Mouse (Mus musculus) heart, postnatal 25 days (tissue): ENCODE results near the gene Fgf15. TPM values are rescaled to one million over a fixed set of nuclear protein-coding genes. Genes with fewer than 3 reads are reported as not detected.
"Not testable (repeated sequence)": the region's sequence is repeated elsewhere in the genome, so short reads cannot be mapped to it uniquely, and the experiment has no call there.

Source experiments
- DNase-seq: peaks from one replicate; pipeline ENCODE4 v3.0.0; 2022; ENCODE audit warnings: low spot score
- intact Hi-C: fragments of 180-260 bp; cut with DNase I; formaldehyde crosslinking; loops from one replicate; pipeline ENCODE4 v1.15.1; 2025
- total RNA-seq, 2 experiments: library from RNA; stranded (reverse); gene quantifications; 2 replicates each; pipeline ENCODE4 v1.2.3; 2021

Gene Fgf15
- total RNA-seq, 2 experiments from 2014 or later = not detected

DNA sequence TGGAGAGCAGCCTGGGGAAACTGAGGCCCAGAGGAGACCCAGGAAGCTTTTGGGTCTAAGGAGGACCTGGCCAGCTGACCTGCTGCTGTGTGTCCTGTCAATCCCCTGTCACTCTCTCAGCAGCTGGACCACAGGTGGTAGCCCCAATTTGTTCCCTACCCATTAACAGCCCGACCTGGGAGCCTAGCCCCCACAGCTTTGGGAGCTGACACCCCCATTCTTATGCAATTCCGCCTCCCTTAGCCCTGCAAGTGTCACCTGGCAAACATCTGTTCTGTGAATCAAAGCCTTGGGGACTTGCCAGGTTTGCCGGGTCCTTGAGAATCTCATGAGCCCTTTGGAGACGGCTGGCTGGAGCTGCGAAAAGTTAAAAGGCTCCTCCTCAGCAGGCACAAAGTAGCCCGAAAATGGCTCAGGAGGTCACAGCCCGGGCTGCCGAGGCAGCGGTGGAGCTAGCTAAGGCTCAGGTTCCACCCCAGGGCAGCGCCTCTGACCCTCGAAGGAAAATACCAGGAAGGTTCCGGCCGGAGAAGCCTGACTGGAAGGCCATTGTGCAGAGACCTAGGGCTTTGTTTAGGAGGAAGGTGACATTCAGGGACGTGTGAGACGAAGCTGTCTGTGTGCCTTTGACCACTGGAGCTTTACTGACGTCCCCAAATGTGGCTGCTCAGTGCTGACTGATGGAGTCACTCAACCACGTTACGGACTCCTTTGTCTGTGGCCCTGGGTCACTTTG, 7.6 kb upstream of the Fgf15 start:
- intact Hi-C loops = no loop called here

DNA sequence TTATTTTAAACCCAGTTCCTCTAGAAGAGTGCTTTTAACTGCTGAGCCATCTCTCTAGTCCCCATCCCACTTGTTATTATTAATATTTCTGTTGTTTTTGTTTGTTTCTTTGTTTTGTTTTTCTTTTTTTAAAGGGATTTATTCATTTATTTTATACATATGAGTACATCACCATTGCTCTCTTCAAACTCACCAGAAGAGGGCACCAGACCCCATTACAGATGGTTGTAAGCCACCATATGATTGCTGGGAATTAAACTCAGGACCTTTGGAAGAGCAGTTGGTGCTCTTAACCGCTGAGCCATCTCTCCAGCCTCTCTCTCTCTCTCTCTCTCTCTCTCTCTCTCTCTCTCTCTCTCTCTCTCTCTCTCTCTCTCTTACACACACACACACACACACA, 5.7 kb upstream of the Fgf15 start:
- DNase-seq, intact Hi-C loops: not testable (repeated sequence)

More for the DNA sequence above, 7.6 kb upstream of the Fgf15 start:
- no peak for DNase-seq

DNA sequence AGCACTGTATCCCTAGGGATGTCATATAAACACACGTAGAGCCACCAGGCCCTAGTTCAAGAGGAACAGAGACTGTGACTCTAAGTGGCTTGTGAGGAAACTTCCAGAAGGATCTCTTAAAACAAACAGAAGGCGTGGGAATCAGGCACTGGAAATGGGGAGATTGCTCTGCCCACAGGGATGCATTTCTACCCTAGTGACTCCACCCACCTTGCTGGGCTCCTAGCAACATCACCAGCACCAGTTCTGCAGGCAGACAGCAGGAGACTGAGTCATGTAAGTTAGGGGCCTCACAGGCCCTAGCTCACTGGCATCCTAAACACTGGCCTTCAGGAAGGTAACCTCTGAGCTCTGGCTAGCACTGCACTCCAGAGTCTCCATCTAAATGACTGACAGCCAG, 4.5 kb upstream of the Fgf15 start:
- DNase-seq = no peak
- intact Hi-C loops = no loop called here

DNA sequence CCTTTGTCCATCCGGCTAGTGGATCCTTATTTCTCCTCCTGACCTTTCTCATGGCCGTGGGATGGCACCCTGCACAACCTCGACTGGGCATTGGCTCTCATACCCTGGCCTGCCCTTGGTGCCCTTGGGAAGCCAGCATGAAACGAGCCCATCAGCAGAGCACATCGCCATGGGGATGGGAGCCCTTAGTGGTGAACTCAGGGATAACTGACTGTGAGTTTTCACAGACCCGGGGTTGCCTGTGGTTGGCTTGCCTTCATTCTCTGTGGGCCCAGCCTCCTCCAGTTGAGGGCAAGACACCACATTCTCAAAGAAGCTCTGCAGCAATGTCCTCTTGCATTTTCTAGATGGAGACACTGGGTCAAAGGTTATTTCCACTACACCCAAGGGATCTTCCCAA, 4.0 kb upstream of the Fgf15 start:
- intact Hi-C loops = no loop called here
- no peak for DNase-seq

DNA sequence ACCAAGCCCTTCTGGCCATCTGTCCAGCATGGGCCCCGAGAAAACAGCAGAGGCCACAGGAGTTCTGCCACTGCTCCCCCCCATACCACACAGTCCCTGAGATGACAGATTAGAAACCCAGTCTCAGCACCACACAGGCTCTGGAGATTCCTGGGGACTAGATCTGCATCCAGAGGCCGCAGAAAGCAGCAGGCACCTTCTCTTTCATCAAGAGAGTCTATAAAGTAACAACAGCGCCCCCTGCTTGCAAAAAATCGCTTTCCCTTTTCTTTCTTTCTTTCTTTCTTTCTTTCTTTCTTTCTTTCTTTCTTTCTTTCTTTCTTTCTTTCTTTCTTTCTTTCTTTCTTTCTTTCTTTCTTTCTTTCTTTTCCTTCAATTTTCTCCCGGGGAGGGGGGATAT, 2.1 kb upstream of the Fgf15 start:
- intact Hi-C loops = loop anchor here (2.0 kb wide), 2 partner anchors 95 to 309 kb away; no protein-coding TSS in a partner anchor
- no peak for DNase-seq

DNA sequence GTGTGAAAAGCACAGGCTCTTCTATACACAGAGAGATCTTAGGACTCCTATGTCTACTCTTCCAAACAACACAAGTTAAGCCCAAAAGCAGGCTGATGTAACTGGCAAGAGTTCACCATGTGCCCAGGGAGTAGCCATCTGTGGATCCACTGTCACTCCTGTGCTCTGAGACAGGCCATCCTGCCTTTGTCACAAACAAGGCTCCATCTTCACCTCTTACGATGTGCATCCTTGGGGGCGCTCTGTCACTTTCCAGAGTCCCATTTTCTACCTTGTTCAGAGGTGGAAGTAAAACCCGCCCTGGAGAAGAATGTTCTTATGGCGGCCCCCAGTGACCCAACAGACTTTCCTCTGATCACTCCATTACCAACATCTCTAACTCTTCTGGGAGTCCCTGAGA, 1.6 kb upstream of the Fgf15 start:
- intact Hi-C loops = loop anchor here (1.0 to 2.0 kb wide), 3 partner anchors 48 to 310 kb away; no protein-coding TSS in a partner anchor
- DNase-seq = no peak

DNA sequence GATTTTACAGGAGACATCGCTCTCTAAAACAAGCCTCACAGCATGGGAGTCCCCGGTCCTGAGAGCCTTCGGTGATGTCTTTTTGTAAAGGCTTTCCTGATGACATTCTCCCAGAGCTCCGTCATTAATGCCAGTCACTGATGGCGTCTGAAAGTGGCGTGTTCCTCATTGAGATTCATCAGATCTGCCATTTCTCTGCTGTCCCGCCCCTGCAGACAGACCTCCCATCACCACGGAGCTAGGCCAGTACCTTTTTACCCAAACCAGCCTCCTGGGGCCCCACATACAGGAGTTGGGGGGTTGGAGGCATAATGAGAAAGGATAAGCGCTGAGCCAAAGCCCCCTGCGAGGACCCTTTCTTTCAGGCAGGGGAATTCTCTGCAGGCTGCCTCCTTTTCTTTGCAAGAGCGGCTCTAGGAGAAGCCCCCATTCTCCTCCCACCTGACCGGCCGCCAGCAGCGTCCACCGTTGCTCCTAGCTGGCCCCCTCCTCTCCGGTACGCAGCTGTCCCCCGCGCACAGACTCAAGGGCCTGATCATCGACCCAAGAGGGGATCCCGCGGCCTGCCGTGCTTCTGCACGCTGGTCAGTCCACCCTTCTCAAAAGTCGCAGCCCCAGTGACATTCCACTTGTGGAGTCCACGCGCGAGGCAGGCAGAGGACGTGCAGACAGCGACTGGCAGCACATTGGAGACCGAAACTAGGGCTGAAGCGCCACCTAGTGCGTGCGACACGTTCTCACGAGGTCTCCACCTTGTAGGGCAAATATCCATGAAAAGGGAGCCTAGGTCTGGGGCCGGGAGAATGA, 823 bp upstream of the Fgf15 start:
- intact Hi-C loops = loop anchor here (1.0 to 2.0 kb wide), 3 partner anchors 49 to 311 kb away; no protein-coding TSS in a partner anchor
- DNase-seq = no peak

DNA sequence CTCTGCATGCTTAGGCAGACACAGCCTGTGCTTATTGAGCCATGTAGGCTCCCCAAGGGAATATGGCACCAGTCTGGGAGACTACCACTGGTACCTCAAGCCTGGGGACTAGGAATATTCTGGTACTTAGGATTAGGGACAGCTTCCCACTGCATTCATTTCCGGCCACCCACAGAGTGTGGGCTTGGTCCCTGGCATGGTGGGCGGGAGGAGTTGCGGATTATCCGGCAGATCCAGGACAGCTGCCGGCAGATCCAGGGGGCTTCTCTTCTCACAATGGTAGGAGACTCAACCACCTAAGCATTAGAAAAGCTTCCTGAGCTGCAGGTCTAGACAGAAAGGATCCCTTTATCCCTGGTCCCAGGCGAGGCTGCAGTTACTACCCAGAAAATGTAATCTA, 2.2 kb downstream of the Fgf15 start:
- intact Hi-C loops = no loop called here
- no peak for DNase-seq

DNA sequence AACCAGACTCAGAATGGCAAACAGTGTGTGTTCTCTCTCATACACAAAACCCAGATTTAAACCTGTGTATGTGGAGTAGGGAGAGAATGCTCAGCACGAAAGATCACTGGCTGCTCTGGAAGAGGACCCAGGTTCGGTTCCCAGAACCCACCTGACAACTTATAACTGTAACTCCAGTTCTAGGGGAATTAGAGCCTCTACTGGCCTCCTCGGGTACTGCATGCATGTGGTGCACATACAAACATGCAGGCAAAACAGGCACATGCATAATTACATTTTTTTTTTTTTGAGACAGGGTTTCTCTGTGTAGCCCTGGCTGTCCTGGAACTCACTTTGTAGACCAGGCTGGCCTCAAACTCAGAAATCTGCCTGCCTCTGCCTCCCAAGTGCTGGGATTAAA, 9.2 kb downstream of the Fgf15 start:
- DNase-seq = not testable (repeated sequence)
- intact Hi-C loops = loop anchor here (10.0 kb wide), 1 partner anchor 431 kb away; the partner anchor contains the start of gene Cttn

DNA sequence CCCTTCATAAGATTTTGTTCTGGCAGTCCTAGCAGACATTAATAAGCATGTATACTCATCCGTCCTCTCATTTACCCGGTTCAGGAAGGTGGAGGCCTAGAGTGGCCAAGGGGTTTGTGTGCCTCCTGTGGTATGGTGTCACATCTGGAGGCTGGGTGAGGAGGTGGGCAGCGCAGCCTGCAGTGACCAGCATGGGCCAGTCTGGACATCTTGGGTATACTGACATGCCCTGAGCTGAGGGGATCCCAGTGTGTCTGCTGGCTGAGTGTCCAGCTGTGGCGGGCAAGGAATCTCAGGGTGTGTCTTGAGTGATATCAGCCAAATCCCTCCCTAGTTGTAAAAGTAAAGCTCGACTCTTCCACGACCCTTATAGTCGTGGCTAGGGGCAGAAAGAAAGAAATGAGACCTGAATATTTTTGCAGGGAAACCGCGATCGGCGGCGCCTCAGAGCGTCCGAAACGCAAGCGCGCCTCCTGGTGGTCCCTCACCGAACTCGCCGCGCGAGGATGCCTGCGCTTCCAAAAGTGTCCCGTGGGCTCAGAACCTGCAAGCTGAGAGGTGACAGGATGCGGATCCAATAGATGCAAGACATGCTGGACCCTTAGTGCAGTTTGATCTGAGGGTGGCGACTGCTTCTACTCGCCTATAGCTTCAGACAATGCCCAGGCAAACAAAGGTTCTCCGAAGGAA, 10.5 kb downstream of the Fgf15 start:
- intact Hi-C loops = loop anchor here (10.0 kb wide), 1 partner anchor 432 kb away; the partner anchor contains the start of gene Cttn
- no peak for DNase-seq

DNA sequence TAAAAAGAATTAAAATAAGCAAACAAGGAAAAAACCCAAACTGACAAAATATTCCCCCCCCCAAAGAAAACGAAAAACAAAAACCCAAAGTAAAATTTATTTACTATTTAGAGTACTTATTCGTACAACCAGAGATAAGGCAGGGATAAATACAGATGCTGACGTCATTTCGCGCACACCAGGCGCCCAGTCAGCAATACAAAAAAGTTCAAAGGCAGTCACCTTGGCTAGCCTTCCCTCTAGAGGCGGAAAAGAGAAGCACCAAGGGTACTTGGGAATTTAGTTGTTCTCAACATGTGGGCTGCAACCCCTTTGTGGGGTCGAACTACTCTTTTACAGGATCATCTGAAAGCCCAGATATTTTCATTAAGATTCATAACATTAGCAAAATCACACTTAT, 11.5 kb downstream of the Fgf15 start:
- DNase-seq = no peak
- intact Hi-C loops = loop anchor here (10.0 kb wide), 1 partner anchor 433 kb away; the partner anchor contains the start of gene Cttn

DNA sequence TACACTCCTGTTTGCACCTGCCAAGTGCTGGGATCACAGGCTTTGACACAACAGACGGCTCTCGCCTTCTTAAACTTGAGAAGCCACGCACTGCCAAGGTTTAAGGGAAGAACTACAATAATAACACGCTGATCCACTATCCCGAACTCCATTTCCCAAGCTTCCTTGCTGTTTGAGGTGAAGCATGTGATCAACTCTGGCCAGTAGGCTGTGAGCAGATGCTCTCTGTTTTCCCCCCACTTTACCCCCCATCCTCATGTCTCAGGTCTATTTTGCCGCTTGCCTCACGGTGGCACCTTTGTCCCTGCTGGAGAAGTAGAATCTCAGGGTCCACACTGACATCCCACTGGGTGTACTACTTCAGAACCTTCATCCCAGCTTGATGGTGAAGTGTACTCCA, 12.4 kb downstream of the Fgf15 start:
- intact Hi-C loops = loop anchor here (10.0 kb wide), 1 partner anchor 434 kb away; the partner anchor contains the start of gene Cttn
- DNase-seq = no peak

DNA sequence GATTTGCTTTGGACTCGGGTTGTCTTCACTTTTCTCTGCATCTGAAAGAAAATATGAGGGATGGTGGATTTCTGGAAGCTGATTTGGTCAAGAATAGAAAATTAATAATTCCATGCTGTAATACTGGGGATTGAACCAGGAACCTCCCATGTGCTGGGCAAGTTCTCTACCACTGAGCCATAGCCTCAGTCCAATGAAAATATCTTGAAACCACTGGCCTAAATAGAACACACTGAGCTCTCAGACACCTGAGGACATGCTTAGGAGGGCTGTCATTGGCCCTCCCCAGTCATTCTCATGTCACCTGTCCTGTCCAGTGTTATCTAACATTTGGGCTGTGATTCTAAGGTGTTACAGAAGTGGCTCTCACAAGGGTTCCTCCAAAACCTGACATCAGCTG, 14.8 kb downstream of the Fgf15 start:
- no peak for DNase-seq
- intact Hi-C loops = no loop called here

DNA sequence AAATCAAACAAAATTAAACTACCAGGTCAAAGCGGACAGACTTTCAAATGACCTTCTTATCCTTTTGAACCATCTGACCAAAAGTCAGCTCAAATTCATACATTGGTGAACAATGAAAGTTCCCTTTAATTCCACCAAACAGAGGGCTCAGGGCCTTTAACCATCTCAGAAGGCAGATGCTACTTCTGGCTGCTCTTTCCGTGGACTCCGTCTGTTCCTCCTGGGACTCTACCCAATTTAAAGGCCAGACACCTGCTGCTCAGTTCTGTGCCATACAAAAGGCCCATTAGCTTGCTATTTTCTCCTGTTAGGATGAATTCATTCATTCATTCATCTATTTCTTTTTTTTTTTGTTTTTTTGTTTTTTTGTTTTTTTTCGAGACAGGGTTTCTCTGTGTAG, 16.6 kb downstream of the Fgf15 start:
- DNase-seq = no peak
- intact Hi-C loops = no loop called here

DNA sequence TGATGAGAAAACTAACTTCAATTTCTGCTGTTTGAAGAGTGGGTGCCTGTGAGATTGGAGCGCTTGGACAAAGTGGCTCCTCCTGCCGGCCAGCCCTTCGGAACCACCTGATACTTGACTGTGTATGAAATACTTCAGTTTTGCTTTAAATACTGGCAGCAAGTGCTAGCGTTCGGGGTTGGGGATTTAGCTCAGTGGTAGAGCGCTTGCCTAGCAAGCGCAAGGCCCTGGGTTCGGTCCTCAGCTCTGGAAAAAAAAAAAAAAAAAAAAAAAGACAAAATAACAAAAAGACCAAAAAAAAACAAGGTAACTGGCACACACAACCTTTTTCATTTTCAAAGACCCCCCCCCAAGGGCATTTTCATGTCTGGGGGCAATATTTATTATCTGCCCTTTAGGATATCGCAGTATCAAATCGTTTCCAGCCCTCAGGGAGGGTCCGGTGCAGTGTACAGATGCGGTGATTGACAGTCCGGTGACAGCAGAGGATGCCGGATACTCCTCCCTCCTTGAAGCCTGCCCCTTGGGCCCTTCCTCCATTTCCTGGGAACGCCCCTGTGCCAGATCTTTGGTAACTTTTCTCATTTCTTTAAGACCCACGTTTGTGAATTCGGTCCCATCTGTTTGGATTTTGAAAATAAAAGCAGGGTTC, 18.1 kb downstream of the Fgf15 start:
- DNase-seq = no peak

DNA sequence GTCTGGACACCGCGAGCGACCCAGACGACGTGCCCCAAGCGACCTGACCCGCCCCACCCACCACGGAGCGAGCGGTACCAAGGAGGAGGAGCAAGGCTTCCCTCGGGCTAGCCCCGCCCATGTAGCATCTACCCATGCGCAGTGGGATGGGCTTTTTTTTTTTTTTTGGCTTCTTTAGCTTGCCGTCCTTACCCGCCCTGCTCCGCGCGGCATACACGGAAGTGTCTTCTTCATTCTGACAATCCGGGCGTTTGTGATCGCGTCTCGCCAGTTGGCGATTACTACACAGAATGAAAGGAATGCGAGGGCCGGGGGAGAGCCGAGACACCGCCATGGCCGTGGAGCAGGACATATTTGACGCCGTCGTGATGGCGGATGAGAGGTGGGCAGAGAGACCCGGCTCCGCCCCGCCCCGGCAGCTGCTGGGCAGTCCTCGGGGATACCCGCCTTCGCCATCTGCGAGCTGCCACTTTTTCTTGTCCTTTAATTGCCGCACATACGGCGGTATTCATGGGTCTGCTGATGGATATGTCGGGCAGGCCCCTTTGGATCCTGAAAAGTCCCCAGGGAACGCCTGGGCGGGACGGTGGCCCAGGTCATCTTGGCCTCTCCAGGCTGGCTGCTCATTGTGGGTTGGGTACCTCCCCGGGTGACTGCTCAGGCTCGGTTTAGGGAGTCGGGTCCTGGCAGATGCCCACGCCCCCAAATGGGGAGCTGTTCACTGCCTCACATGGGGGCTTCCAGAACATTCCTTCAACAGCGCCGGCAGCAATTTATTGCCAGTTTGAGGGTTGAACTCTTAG, 18.8 kb downstream of the Fgf15 start, which contains the start of gene LTO1:
LTO1 (plus strand) TSS at position 153 of the 803 bp plus-strand sequence.
- intact Hi-C loops = no loop called here
- peak; percentile 84 for DNase-seq

More for the DNA sequence above, 18.1 kb downstream of the Fgf15 start:
- intact Hi-C loops = no loop called here

DNA sequence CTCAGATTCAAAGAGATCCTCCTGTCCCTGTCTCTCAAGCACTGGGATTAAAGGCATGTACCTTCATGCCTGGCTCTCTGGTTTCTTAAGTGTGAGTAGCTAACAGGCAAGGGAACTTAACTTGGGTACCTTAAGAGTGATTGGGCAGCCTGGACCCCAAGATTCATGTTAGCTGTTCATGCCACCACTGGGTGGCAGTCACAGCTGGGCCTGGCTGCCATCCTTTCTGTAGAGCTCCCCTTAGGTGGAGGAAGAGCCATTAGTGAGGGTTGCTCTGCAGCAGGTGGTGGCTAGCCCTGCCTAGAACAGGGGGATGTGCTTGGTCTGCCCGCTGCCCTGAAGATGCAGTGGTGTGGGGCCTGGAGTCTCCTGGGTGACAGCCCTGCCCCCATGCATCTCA, 22.5 kb downstream of the Fgf15 start:
- intact Hi-C loops = no loop called here
- no peak for DNase-seq

DNA sequence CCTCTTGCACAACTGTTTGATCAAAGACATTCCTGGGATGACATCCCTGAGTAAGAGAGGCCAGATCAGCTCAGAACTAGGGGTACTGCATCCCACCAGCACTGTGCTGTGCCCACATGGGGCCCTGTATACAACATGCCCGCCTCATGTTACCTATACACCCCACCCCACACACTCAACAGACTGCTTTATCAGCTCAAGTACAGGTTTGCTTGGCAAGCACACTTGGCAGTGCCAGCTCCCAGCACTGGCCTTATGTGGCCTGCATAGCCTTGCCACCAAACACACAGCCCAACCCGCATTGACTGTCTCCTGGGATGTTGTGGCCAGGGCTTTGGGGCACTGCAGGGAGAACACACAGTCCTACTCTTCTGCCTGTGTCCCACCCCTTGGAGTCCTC, 31.3 kb downstream of the Fgf15 start:
- intact Hi-C loops = no loop called here
- DNase-seq = no peak
